Mouse (Mus musculus): ENCODE results near the gene Repin1. TPM values are rescaled to one million over a fixed set of nuclear protein-coding genes. Genes with fewer than 3 reads are reported as not detected.

Gene Repin1
- total RNA-seq (2015; ENCODE audit: low replicate concordance): 2.3 TPM in 2 replicates
- 3.9 TPM in 1 of 2 replicates, not detected in the other for total RNA-seq (2017; ENCODE audit: low replicate concordance)

- ATAC-seq (replicated peaks; ENCODE audit: low FRiP score, poor library complexity, severe bottlenecking): no peak
Observed at GRCm38 (mm10) chr6:48593158-48594042, at the start of gene Repin1, which contains the start of gene Gm44965. Repin1 (plus strand) TSS chr6:48593883. Gm44965 (plus strand) TSS chr6:48593941.

GRCm38 (mm10) chr6:48545251-48545650 is 48.4 kb upstream of the Repin1 start:
- no peak for ATAC-seq (replicated peaks; ENCODE audit: low FRiP score, poor library complexity, severe bottlenecking)

GRCm38 (mm10) chr6:48546271-48546670 is 47.4 kb upstream of the Repin1 start:
- no peak for ATAC-seq (replicated peaks; ENCODE audit: low FRiP score, poor library complexity, severe bottlenecking)

- no peak for ATAC-seq (replicated peaks; ENCODE audit: low FRiP score, poor library complexity, severe bottlenecking)
Observed at GRCm38 (mm10) chr6:48546858-48547257, 46.8 kb upstream of the Repin1 start.

GRCm38 (mm10) chr6:48548314-48548713 is 45.4 kb upstream of the Repin1 start:
- ATAC-seq (replicated peaks; ENCODE audit: low FRiP score, poor library complexity, severe bottlenecking): no peak

- ATAC-seq (replicated peaks; ENCODE audit: low FRiP score, poor library complexity, severe bottlenecking): no peak
Observed at GRCm38 (mm10) chr6:48552918-48553317, 40.8 kb upstream of the Repin1 start.

GRCm38 (mm10) chr6:48553819-48554218 is 39.9 kb upstream of the Repin1 start:
- no peak for ATAC-seq (replicated peaks; ENCODE audit: low FRiP score, poor library complexity, severe bottlenecking)

GRCm38 (mm10) chr6:48554280-48555103 is 39.2 kb upstream of the Repin1 start, which contains the start of gene Lrrc61:
Lrrc61 (plus strand) TSS chr6:48554796.
- ATAC-seq (replicated peaks; ENCODE audit: low FRiP score, poor library complexity, severe bottlenecking): peak; percentile 74

- no peak for ATAC-seq (replicated peaks; ENCODE audit: low FRiP score, poor library complexity, severe bottlenecking)
Observed at GRCm38 (mm10) chr6:48555104-48555890, 38.4 kb upstream of the Repin1 start.

- no peak for ATAC-seq (replicated peaks; ENCODE audit: low FRiP score, poor library complexity, severe bottlenecking)
Observed at GRCm38 (mm10) chr6:48555956-48556355, 37.7 kb upstream of the Repin1 start.

- ATAC-seq (replicated peaks; ENCODE audit: low FRiP score, poor library complexity, severe bottlenecking): no peak
Observed at GRCm38 (mm10) chr6:48565693-48566310, 27.9 kb upstream of the Repin1 start.

GRCm38 (mm10) chr6:48566312-48566711 is 27.4 kb upstream of the Repin1 start:
- no peak for ATAC-seq (replicated peaks; ENCODE audit: low FRiP score, poor library complexity, severe bottlenecking)

- no peak for ATAC-seq (replicated peaks; ENCODE audit: low FRiP score, poor library complexity, severe bottlenecking)
Observed at GRCm38 (mm10) chr6:48568036-48568984, 25.4 kb upstream of the Repin1 start.

- no peak for ATAC-seq (replicated peaks; ENCODE audit: low FRiP score, poor library complexity, severe bottlenecking)
Observed at GRCm38 (mm10) chr6:48569065-48569807, 24.4 kb upstream of the Repin1 start.

- no peak for ATAC-seq (replicated peaks; ENCODE audit: low FRiP score, poor library complexity, severe bottlenecking)
Observed at GRCm38 (mm10) chr6:48572014-48572413, 21.7 kb upstream of the Repin1 start.

- no peak for ATAC-seq (replicated peaks; ENCODE audit: low FRiP score, poor library complexity, severe bottlenecking)
Observed at GRCm38 (mm10) chr6:48572572-48573061, 21.1 kb upstream of the Repin1 start, which contains the start of gene Rarres2. Rarres2 (minus strand) TSS chr6:48572789.

GRCm38 (mm10) chr6:48573280-48573679 is 20.4 kb upstream of the Repin1 start:
- ATAC-seq (replicated peaks; ENCODE audit: low FRiP score, poor library complexity, severe bottlenecking): no peak
